Mouse (Mus musculus) cortical plate, adult 2 months (tissue): ENCODE data around the gene Alyref.

Experiments
- CTCF ChIP-seq: fragments of 200-500 bp; IDR thresholded peaks from 2 replicates; pipeline ENCODE4 v1.5.1; 2011; ENCODE audit warnings: mild to moderate bottlenecking, control low read depth, low read length; ENCODE audit not compliant: insufficient read depth; ENCODE audit errors: extremely low read depth
- POLR2A ChIP-seq: fragments of 200-500 bp; IDR thresholded peaks from 2 replicates; pipeline ENCODE4 v1.6.1; 2011; ENCODE audit warnings: mild to moderate bottlenecking, low read length, control low read depth; ENCODE audit not compliant: insufficient read depth; ENCODE audit errors: extremely low read depth

GRCm38 (mm10) chr11:120603545-120603944 is 5.4 kb upstream of the Alyref start:
- TF ChIP-seq CTCF (no peak), POLR2A (no peak)
